Mouse (Mus musculus): ENCODE results near the gene Btaf1. TPM values are rescaled to one million over a fixed set of nuclear protein-coding genes. Genes with fewer than 3 reads are reported as not detected.
A peak's percentile ranks its signal among the peaks of the same experiment; 100 is the strongest.

Btaf1 gene
- total RNA-seq, 2 experiments from 2014 or later: 31.0 to 35.6 TPM

DNA sequence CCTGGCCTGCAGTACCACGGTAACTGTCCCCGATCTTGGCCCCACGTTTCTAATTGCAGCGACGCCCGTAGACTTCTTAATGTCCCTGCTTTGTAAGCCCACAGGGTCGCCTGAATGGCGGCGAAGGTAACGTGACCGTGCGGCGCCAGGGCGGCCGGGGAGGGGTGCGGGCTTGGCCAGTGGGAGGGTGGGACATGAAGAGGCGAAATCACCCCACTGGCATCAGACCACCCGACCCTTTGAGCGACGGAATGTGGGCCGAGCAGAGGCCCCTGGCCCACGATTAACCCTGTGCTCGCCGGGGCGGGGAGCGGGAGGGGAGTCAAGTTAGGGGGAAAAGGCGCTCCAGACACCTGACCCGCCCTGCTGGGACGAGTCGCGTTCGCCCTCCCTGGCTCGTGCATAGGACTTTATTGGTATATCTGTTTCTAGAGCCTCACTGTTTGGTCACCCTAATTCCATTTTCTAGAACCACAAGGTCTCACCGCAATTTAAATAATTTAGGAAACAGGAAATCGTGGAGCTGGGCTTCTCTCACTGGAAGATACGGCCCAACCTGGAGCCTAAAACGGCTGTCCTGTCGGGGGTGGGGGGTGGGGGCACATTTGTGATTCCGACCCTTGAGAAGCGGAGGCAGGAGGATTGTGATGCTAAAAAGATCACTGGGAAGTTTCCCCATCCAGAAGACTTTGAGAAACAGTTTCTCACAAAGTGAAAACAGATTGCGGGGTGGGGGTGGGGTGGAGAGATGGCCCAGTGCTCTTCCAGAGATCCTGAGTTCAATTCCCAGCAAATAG is 21.5 kb upstream of the Btaf1 start:
- peak overlapping the region; percentile 68 for H3K4me3 ChIP-seq
- TF ChIP-seq CTCF (IDR thresholded peaks at IDR 0.05): no peak
- peak overlapping the region; percentile 81 for H3K27ac ChIP-seq
- intact Hi-C loops (cut with DNase I): no loop called here
- peak; percentile 38 to 39 for DNase-seq (ENCODE audit: extremely low spot score in 1 of 2, low spot score in 2 of 2)

DNA sequence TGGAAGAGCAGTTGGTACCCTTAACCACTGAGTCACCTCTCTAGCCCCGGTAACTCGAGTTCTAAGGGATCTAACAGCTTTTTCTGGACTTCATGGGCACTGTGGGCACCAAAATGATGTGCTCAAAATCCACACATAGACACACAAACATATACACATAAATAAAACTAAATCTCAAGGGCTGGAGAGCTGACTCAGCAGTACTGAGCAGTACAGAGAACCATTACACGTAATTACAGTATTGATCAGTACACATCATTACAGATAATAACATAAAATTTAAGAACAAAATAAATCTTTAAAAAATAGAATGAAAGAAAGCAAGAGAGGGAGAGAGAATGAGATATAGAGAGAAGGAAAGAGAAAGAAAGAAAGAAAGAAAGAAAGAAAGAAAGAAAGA is 16.7 kb upstream of the Btaf1 start:
- Histone ChIP-seq H3K27ac (no peak overlapping the region), H3K4me3 (no peak overlapping the region)
- intact Hi-C loops (cut with DNase I): no loop called here
- DNase-seq (ENCODE audit: extremely low spot score in 1 of 2, low spot score in 2 of 2): no peak
- no peak for TF ChIP-seq CTCF (IDR thresholded peaks at IDR 0.05)

DNA sequence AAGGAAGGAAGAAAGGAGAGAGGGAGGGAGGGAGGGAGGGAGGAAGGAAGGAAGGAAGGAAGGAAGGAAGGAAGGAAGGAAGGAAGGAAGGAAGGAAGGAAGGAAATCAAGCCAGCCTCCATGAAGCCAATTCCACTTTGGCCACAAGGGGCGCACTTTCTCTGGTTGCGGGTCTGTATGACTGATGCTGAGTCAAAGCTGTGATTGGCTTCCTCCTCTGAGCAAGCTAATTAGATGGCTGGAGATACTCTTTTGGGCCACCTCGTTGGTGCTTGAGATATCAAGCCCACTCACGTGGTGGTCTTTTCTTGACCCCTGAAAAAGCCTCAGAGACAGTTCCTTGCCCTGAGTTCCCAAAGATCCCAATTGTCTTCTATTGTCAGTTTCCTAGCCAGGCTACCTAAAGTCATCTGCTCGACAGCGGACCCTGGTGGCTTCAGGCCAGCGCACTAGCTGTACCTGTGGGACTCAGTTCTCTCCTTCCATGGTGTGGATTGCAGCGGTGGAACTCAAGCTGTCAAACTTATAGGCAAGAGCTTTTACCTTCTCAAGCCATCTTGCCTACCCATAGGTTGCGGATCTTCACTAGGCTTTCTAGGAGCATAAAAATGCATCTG is 16.1 kb upstream of the Btaf1 start:
- intact Hi-C loops (cut with DNase I): no loop called here
- Histone ChIP-seq H3K4me3 (no peak overlapping the region), H3K27ac (peak overlapping the region; percentile 76; the same call in 1 of the 2 replicates)
- peak; percentile 56 for TF ChIP-seq CTCF (IDR thresholded peaks at IDR 0.05)
- DNase-seq (ENCODE audit: extremely low spot score in 1 of 2, low spot score in 2 of 2): peak; percentile 29 to 50

- intact Hi-C loops (cut with DNase I): no loop called here
- peak; percentile 47 to 55 for DNase-seq (ENCODE audit: extremely low spot score in 1 of 2, low spot score in 2 of 2)
- H3K4me3 ChIP-seq: no peak overlapping the region
- H3K27ac ChIP-seq: peak overlapping the region; percentile 76
- no peak for TF ChIP-seq CTCF (IDR thresholded peaks at IDR 0.05)
Measured at GRCm38 (mm10) chr19:36910424-36911045, 15.3 kb upstream of the Btaf1 start.

DNA sequence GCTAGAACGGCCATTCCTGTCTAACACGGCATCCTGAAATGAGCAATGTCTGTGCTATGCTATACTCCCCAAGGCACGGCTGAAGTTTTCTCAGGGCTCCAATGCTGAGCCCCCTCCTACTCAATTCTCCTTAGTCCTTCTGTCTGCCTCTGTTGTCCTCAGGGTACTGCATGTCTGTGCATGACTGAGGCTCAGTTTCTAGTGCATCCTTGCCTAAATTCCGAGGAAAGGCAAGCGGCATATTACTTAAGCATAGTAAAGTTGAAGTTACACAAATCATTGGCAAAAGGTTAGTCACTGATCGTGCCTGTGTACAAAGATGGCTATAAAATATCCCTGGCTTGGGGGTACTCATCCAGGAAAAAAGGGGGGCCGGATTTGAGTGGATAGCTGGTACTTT is 12.8 kb upstream of the Btaf1 start:
- TF ChIP-seq CTCF (IDR thresholded peaks at IDR 0.05): no peak
- no peak for DNase-seq (ENCODE audit: extremely low spot score in 1 of 2, low spot score in 2 of 2)
- Histone ChIP-seq H3K27ac (no peak overlapping the region), H3K4me3 (no peak overlapping the region)
- intact Hi-C loops (cut with DNase I): no loop called here

- intact Hi-C loops (cut with DNase I): no loop called here
- DNase-seq (ENCODE audit: extremely low spot score in 1 of 2, low spot score in 2 of 2): no peak
- no peak overlapping the region for H3K4me3 ChIP-seq
- no peak for TF ChIP-seq CTCF (IDR thresholded peaks at IDR 0.05)
- H3K27ac ChIP-seq: no peak overlapping the region
Measured at GRCm38 (mm10) chr19:36916206-36916605, 9.7 kb upstream of the Btaf1 start.

GRCm38 (mm10) chr19:36916876-36917389 is 8.9 kb upstream of the Btaf1 start:
- DNase-seq (ENCODE audit: extremely low spot score in 1 of 2, low spot score in 2 of 2): no peak
- Histone ChIP-seq H3K4me3 (no peak overlapping the region), H3K27ac (no peak overlapping the region)
- intact Hi-C loops (cut with DNase I): loop anchor here (1.0 kb wide), 1 partner anchor 461 kb away; no protein-coding TSS in a partner anchor
- TF ChIP-seq CTCF (IDR thresholded peaks at IDR 0.05): no peak

- intact Hi-C loops (cut with DNase I): no loop called here
- peak overlapping the region; percentile 82 for H3K4me3 ChIP-seq
- DNase-seq (ENCODE audit: extremely low spot score in 1 of 2, low spot score in 2 of 2): peak; percentile 80 to 81
- peak; percentile 41 for TF ChIP-seq CTCF (IDR thresholded peaks at IDR 0.05)
- H3K27ac ChIP-seq: peak overlapping the region; percentile 92
Measured at GRCm38 (mm10) chr19:36918441-36919301, 7.2 kb upstream of the Btaf1 start.

GRCm38 (mm10) chr19:36919466-36919865 is 6.4 kb upstream of the Btaf1 start, which contains the start of gene Fgfbp3:
Gene Fgfbp3 (minus strand): TSS chr19:36919615.
- peak within 1 kb of the TSS; percentile 82 for H3K4me3 ChIP-seq
- no peak for DNase-seq (ENCODE audit: extremely low spot score in 1 of 2, low spot score in 2 of 2)
- TF ChIP-seq CTCF (IDR thresholded peaks at IDR 0.05): no peak
- H3K27ac ChIP-seq: peak within 1 kb of the TSS; percentile 92
- intact Hi-C loops (cut with DNase I): no loop called here

- Histone ChIP-seq H3K27ac (no peak overlapping the region), H3K4me3 (no peak overlapping the region)
- intact Hi-C loops (cut with DNase I): loop anchor here (5.0 to 10.0 kb wide), 4 partner anchors 40 to 807 kb away; no protein-coding TSS in a partner anchor
- peak; percentile 61 for TF ChIP-seq CTCF (IDR thresholded peaks at IDR 0.05)
- no peak for DNase-seq (ENCODE audit: extremely low spot score in 1 of 2, low spot score in 2 of 2)
Measured at GRCm38 (mm10) chr19:36922015-36922414, 3.9 kb upstream of the Btaf1 start.

GRCm38 (mm10) chr19:36922936-36923335 is 2.9 kb upstream of the Btaf1 start:
- Histone ChIP-seq H3K4me3 (no peak overlapping the region), H3K27ac (no peak overlapping the region)
- TF ChIP-seq CTCF (IDR thresholded peaks at IDR 0.05): no peak
- intact Hi-C loops (cut with DNase I): loop anchor here (5.0 to 10.0 kb wide), 4 partner anchors 41 to 808 kb away; no protein-coding TSS in a partner anchor
- DNase-seq (ENCODE audit: extremely low spot score in 1 of 2, low spot score in 2 of 2): no peak
